Mouse (Mus musculus) myocyte (in vitro differentiated cells): ENCODE data around the gene Fgd2. TPM values are rescaled to one million over a fixed set of nuclear protein-coding genes. Genes with fewer than 3 reads are reported as not detected.
A peak's percentile ranks its signal among the peaks of the same experiment; 100 is the strongest.

Experiments used
- H3K27me3 ChIP-seq: one replicate; pipeline ENCODE4 v1.6.1; 2011; ENCODE audit not compliant: control insufficient read depth, insufficient read depth, insufficient read length
- H3K36me3 ChIP-seq: one replicate; pipeline ENCODE4 v1.6.1; 2011; ENCODE audit not compliant: control insufficient read depth, insufficient read depth
- H3K4me2 ChIP-seq: one replicate; pipeline ENCODE4 v1.6.1; 2011; ENCODE audit warnings: low read depth, control low read depth
- H3K4me3 ChIP-seq: one replicate; pipeline ENCODE4 v1.5.1; 2011; ENCODE audit warnings: mild to moderate bottlenecking, control low read depth, moderate library complexity
- H3K79me2 ChIP-seq: one replicate; pipeline ENCODE4 v1.6.1; 2011; ENCODE audit not compliant: control insufficient read depth, insufficient read depth
- H3ac ChIP-seq: one replicate; pipeline ENCODE4 v1.6.1; 2011; ENCODE audit not compliant: control insufficient read depth, insufficient read length
- CEBPB ChIP-seq: IDR thresholded peaks from 2 replicates; pipeline ENCODE4 v1.6.1; 2011; ENCODE audit warnings: mild to moderate bottlenecking, moderate library complexity; ENCODE audit not compliant: poor library complexity, insufficient read depth, severe bottlenecking
- E2F4 ChIP-seq: IDR thresholded peaks from one replicate; pipeline ENCODE4 v1.6.1; 2011; ENCODE audit warnings: mild to moderate bottlenecking, control low read depth, moderate library complexity; ENCODE audit not compliant: insufficient read depth
- MAX ChIP-seq: IDR thresholded peaks from one replicate; pipeline ENCODE4 v1.6.1; 2011; ENCODE audit warnings: low read depth, mild to moderate bottlenecking, control low read depth
- MYOD1 ChIP-seq, 3 experiments: IDR thresholded peaks; one replicate each; pipeline ENCODE4 v1.6.1; 2011; ENCODE audit warnings: control low read depth in 2 of 3, low read depth in 2 of 3, mild to moderate bottlenecking in 2 of 3, moderate library complexity in 1 of 3; ENCODE audit not compliant: insufficient read length in 2 of 3, control insufficient read depth in 1 of 3
- MYOG ChIP-seq, 3 experiments: IDR thresholded peaks; one replicate each; pipeline ENCODE4 v1.6.1; 2011; ENCODE audit warnings: control low read depth in 2 of 3, low read depth in 2 of 3, mild to moderate bottlenecking in 2 of 3; ENCODE audit not compliant: insufficient read length in 2 of 3, control insufficient read depth in 1 of 3, insufficient read depth in 1 of 3
- POLR2A ChIP-seq: IDR thresholded peaks from one replicate; pipeline ENCODE4 v1.6.1; 2011; ENCODE audit warnings: low read depth, mild to moderate bottlenecking, control low read depth, moderate library complexity; ENCODE audit not compliant: insufficient read length
- POLR2AphosphoS2 ChIP-seq: IDR thresholded peaks from one replicate; pipeline ENCODE4 v1.6.1; 2011; ENCODE audit warnings: low read depth, control low read depth; ENCODE audit not compliant: insufficient read length
- REST ChIP-seq: IDR thresholded peaks from one replicate; pipeline ENCODE4 v1.6.1; 2011; ENCODE audit warnings: mild to moderate bottlenecking, control low read depth, moderate library complexity; ENCODE audit not compliant: insufficient read depth, insufficient read length
- SRF ChIP-seq: IDR thresholded peaks from one replicate; pipeline ENCODE4 v1.6.1; 2011; ENCODE audit warnings: low read depth; ENCODE audit not compliant: control insufficient read depth, insufficient read length
- TCF12 ChIP-seq: IDR thresholded peaks from one replicate; pipeline ENCODE4 v1.6.1; 2011; ENCODE audit warnings: mild to moderate bottlenecking, control low read depth; ENCODE audit not compliant: poor library complexity, insufficient read depth, severe bottlenecking
- TCF3 ChIP-seq: IDR thresholded peaks from one replicate; pipeline ENCODE4 v1.6.1; 2011; ENCODE audit warnings: low read depth, control low read depth; ENCODE audit not compliant: insufficient read length
- USF1 ChIP-seq: IDR thresholded peaks from one replicate; pipeline ENCODE4 v1.6.1; 2011; ENCODE audit warnings: low read depth, mild to moderate bottlenecking, control low read depth, moderate library complexity
- polyA plus RNA-seq: library from polyadenylated mRNA; unstranded; fragments of >200 nt; fragmentation: generic; extraction: Trizol; gene quantifications from one replicate; pipeline ENCODE4 v1.2.1, GENCODE M21; 2012; ENCODE audit warnings: missing spikeins

Gene Fgd2
- polyA plus RNA-seq, 1 experiment: 0.54 TPM

DNA sequence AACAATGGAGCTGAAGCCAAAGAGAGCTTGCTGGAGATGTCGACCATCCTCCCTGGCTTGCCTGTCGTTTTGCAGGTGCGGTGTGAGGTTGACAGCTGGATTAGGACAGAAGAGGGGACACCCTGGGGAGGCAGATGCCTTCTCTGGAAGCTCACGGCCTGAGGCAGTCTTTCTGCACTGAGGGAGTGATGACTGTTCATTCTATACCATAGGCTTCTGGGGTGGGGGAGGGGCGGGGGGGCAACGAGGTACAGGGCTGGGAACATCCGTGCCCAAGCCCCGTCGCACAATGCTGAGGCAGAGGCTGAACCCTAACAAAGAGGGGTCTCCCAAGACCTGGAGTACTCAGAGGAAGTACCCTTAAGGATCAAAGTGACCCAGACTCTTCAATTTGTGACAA, 3.8 kb upstream of the Fgd2 start:
- Histone ChIP-seq H3K4me3 (no peak overlapping the region), H3ac (no peak overlapping the region)

DNA sequence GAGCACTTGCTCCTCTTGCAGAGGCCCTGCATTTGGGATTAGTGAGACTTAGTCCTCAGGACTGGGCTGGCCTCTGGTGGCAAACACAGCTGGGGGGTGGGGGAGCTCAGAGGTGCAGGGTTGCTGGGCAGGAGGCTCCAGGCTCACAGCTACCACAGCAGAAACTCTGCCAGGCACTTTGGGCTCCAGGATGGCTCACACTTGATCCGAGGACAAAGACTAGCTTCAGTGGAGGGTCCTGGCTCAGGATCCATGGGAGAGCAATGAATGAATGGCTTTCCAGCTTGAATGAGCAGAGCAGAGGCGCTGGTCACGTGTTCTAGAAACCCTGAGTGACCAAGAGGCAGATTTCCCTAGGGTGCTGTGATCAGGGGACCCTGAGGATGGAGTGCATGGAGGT, 1.8 kb upstream of the Fgd2 start:
- H3ac ChIP-seq: no peak overlapping the region
- TF ChIP-seq MYOD1 (IDR thresholded peaks at IDR 0.05; ENCODE audit: control insufficient read depth in 1 of 3, insufficient read length in 2 of 3, low read depth in 2 of 3) (no peak), TCF12 (no peak), TCF3 (no peak), E2F4 (no peak), USF1 (no peak), MAX (no peak), MYOG (IDR thresholded peaks at IDR 0.05; ENCODE audit: control insufficient read depth in 1 of 3, insufficient read depth in 1 of 3, insufficient read length in 2 of 3, low read depth in 2 of 3) (no peak), CEBPB (no peak), REST (no peak), POLR2AphosphoS2 (no peak)

More for the DNA sequence above, 3.8 kb upstream of the Fgd2 start:
- H3K27me3 ChIP-seq: no peaks in the 10 kb centered on the region
- TF ChIP-seq MYOG (IDR thresholded peaks at IDR 0.05; ENCODE audit: control insufficient read depth in 1 of 3, insufficient read depth in 1 of 3, insufficient read length in 2 of 3, low read depth in 2 of 3) (no peak), MYOD1 (IDR thresholded peaks at IDR 0.05; ENCODE audit: control insufficient read depth in 1 of 3, insufficient read length in 2 of 3, low read depth in 2 of 3) (no peak), CEBPB (no peak), E2F4 (no peak), POLR2A (no peak), TCF3 (no peak), MAX (no peak)
- H3K79me2 ChIP-seq: no peaks in the 10 kb centered on the region
- no peaks in the 10 kb centered on the region for H3K36me3 ChIP-seq
- H3K4me2 ChIP-seq: peak overlapping the region; percentile 69

DNA sequence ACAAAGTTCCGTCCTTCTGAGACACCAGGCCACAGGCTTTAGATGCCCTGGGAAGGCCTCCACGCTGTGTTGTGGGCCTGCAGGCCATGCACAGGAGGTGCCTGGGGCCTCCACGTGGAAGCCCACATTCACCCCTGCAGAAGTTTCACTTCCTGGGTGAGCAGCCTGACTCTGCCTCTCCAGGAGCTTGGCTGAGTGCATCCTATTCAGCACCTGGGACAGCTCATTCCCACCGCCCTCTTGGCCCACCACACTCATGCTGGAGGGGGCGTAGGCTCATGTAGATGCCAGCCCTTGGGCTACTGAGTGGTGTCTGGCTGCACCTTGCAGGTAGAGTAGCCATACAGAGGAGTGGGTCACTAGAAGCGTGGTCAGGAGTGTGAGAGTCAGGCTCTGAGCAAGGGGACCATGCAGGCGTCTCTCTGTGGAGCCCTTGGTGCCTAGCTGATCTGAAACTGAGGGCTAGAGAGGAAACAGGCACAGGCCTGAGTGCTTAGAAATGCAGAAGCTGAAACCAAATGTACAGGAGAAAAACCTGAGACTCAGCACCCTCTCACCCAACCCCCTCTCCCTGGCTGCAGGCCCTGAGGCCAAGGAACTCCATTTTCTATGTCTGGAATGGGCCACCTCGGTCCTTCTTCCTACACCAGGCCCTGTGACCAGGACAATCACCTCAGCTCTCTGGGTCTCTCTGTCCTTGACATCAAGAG, 1.4 kb downstream of the Fgd2 start:
- H3K79me2 ChIP-seq: no peaks in the 10 kb centered on the region
- no peaks in the 10 kb centered on the region for H3K36me3 ChIP-seq
- no peak overlapping the region for H3K4me3 ChIP-seq
- no peak for TF ChIP-seq E2F4
- no peak for TF ChIP-seq SRF
- peak; percentile 80 for TF ChIP-seq REST
- no peak overlapping the region for H3K4me2 ChIP-seq
- no peak overlapping the region for H3ac ChIP-seq
- H3K27me3 ChIP-seq: no peaks in the 10 kb centered on the region

More for the DNA sequence above, 1.8 kb upstream of the Fgd2 start:
- no peak overlapping the region for H3K4me3 ChIP-seq
- H3K79me2 ChIP-seq: no peaks in the 10 kb centered on the region
- H3K27me3 ChIP-seq: no peaks in the 10 kb centered on the region
- no peaks in the 10 kb centered on the region for H3K36me3 ChIP-seq
- H3K4me2 ChIP-seq: no peak overlapping the region

DNA sequence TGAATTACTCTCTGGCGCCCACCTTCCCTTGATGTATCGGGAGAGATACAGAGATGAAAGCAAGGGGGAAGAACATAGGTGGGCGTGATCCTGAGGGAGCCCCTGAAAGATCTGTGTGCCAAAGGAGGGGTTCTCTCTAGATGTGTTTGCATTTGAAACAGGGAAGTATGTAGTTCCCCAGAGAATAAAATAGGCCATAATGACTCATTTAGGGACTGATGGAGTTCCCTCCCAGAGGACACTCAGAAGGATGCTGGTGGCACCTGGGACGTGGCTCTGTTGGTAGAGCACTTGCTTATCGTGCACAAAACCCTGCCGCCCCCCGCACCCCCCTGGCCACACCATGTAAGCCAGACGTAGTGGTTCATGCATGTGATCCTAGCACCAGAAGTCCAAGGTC, 2.4 kb downstream of the Fgd2 start:
- Histone ChIP-seq H3K36me3 (no peaks in the 10 kb centered on the region), H3ac (no peak overlapping the region), H3K27me3 (peaks cover 2% of the 10 kb centered on the region), H3K4me2 (no peak overlapping the region), H3K4me3 (no peak overlapping the region), H3K79me2 (no peaks in the 10 kb centered on the region)
- TF ChIP-seq MAX (no peak), MYOG (IDR thresholded peaks at IDR 0.05; ENCODE audit: control insufficient read depth in 1 of 3, insufficient read depth in 1 of 3, insufficient read length in 2 of 3, low read depth in 2 of 3) (no peak)

DNA sequence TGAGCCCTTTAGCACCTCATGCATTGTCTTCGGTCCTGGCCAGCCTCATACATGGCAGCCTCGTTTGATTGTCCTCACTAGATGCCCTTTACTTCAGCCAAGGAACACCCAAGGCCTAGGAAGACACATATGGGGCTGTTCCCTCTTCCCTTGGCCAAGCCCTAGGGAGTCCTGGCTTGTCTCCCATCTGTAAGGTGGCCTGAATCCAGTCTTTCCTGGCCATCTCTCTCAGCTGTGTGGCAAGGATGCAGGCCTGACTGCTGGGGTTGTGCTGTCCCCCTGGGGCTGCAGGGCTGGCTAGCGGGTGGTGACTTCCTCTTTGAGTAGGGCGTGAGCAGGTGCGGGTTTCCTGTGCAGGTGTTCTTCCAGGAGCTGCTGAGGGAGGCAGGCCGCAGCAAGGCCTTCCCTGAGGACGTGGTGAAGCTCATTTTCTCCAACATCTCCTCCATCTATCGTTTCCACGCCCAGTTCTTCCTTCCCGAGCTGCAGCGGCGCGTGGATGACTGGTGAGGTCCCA, 4.4 kb downstream of the Fgd2 start:
- Histone ChIP-seq H3K4me2 (no peak overlapping the region), H3K4me3 (no peak overlapping the region), H3ac (no peak overlapping the region), H3K79me2 (no peaks in the 10 kb centered on the region), H3K27me3 (peaks cover 4% of the 10 kb centered on the region), H3K36me3 (no peaks in the 10 kb centered on the region)
- TF ChIP-seq CEBPB: no peak
- no peak for TF ChIP-seq TCF12
- TF ChIP-seq TCF3: no peak
- TF ChIP-seq POLR2AphosphoS2: no peak
- TF ChIP-seq POLR2A: no peak
- no peak for TF ChIP-seq USF1
- TF ChIP-seq REST: no peak
- no peak for TF ChIP-seq E2F4
- TF ChIP-seq MYOD1 (IDR thresholded peaks at IDR 0.05; ENCODE audit: control insufficient read depth in 1 of 3, insufficient read length in 2 of 3, low read depth in 2 of 3): no peak
